Mouse (Mus musculus) lung, postnatal 0 days (tissue): ENCODE results near the gene Ogdhl.

Experiments
- CTCF ChIP-seq: IDR thresholded peaks from 2 replicates; pipeline ENCODE4 v1.5.1; 2016; ENCODE audit warnings: antibody characterized with exemption, mild to moderate bottlenecking
- EP300 ChIP-seq: IDR thresholded peaks from 2 replicates; pipeline ENCODE4 v1.6.1; 2016; ENCODE audit warnings: antibody characterized with exemption, mild to moderate bottlenecking, control low read depth

DNA sequence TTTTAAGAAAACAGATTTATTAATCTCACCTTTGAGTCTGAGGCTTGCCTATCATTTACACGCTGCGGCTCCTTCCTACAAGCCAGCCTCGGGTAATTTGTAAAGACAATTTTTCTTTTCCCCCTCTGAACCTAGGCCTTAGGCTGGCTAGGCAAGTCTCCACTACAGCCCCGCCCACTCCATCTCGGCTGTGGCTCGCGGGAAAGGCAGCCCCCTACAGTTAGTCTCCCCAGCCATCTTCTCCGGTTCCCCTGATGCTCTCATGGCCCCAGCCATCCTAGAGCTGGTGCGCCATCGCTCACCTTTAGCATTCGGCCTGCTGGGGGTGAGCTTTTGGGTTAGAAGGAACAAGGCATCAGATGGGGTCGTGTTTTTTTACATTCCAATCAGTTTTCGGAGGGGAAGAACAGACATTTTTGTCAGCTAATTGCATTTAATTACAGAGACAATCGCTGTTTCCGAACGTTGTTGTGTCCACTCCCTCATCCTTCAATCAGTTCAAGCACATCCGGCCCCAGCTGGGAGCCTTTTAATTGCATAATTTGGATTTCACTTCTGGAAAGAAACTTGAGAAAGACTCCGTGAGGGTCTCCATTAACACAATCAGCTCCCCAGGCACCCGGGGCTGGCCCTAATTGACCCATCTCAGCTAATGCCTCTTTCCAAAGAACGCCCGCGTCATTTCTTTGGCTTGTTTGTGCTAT lies 57.7 kb downstream of the Ogdhl start:
- TF ChIP-seq CTCF (no peak), EP300 (no peak)
